ENCODE assay signal across 8 mouse cellular contexts in genomic region chr6:149101943-149102243, GRCm38 (mm10). TPM values are rescaled to one million over a fixed set of nuclear protein-coding genes. Genes with fewer than 3 reads are reported as not detected.
DNase-seq lines count a peak whose midpoint lies in the region; ATAC-seq and TF ChIP-seq lines count a peak whose summit lies in the region.

No protein-coding gene starts in this region.

- H3K27me3 ChIP-seq in thymus, adult 2 months (ENCODE audit: control insufficient read depth, insufficient read depth, low read length) = peaks cover 7% of the 10 kb centered on the region
- H3K27me3 ChIP-seq in limb, embryonic 15.5 days = no peaks in the 10 kb centered on the region
- no peaks in the 10 kb centered on the region for H3K27me3 ChIP-seq in stomach, postnatal 0 days (ENCODE audit: control insufficient read depth, insufficient read depth, low read length)

- intact Hi-C loops in gastrocnemius, adult 2 months (cut with DNase I) = loop anchor here (5.0 kb wide), 1 partner anchor 155 kb away; the partner anchor contains the start of gene Sinhcaf
- intact Hi-C loops in gastrocnemius, postnatal 14 days (cut with DNase I; ENCODE audit: low total_unique reads) = no loop called here

- peak overlapping the region; percentile 92 for H3K27ac ChIP-seq in gastrocnemius, adult 2 months
- H3K27ac ChIP-seq in thymus, adult 2 months (ENCODE audit: control insufficient read depth, insufficient read depth, low read length) = no peak overlapping the region
- peak overlapping the region; percentile 89 for H3K27ac ChIP-seq in limb, embryonic 15.5 days
- peak overlapping the region; percentile 86 for H3K27ac ChIP-seq in stomach, postnatal 0 days (replicated peaks)

- TF ChIP-seq POLR2A in thymus, adult 2 months (IDR thresholded peaks at IDR 0.05; ENCODE audit: control insufficient read depth, extremely low read depth, insufficient read depth, low read length, poor library complexity) = no peak

- peaks cover 11% of the 10 kb centered on the region for H3K4me1 ChIP-seq in thymus, adult 2 months (replicated peaks; ENCODE audit: control insufficient read depth, insufficient read depth, low read length)
- H3K4me1 ChIP-seq in limb, embryonic 15.5 days = 0 out of 2 replicates have a peak, but pooled peaks cover 3% of the 10 kb centered on the region
- H3K4me1 ChIP-seq in stomach, postnatal 0 days (replicated peaks; ENCODE audit: control insufficient read depth, insufficient read depth) = no peaks in the 10 kb centered on the region

- no peak for DNase-seq in gastrocnemius, adult 2 months
- no peak for DNase-seq in gastrocnemius, postnatal 14 days
- DNase-seq in thymus, adult 2 months = no peak
- no peak for DNase-seq in thymus, postnatal 14 days
- no peak for DNase-seq in stomach, postnatal 0 days (ENCODE audit: low spot score)
- DNase-seq in cerebellum, adult 9-10 months = no peak

- no peak for TF ChIP-seq CTCF in gastrocnemius, adult 2 months (IDR thresholded peaks at IDR 0.05)
- TF ChIP-seq CTCF in thymus, adult 2 months (IDR thresholded peaks at IDR 0.05; ENCODE audit: borderline replicate concordance, control insufficient read depth, extremely low read depth, insufficient read depth, low read length, poor library complexity) = no peak
- TF ChIP-seq CTCF in stomach, postnatal 0 days (IDR thresholded peaks at IDR 0.05; ENCODE audit: low read depth) = no peak

- no peak; the same call in 1 of the 2 replicates for ATAC-seq in limb, embryonic 15.5 days (ENCODE audit: insufficient number of reproducible peaks, low FRiP score, low TSS enrichment, low read depth)
- ATAC-seq in stomach, postnatal 0 days (ENCODE audit: low FRiP score, low TSS enrichment) = no peak
- ATAC-seq in megakaryocyte progenitor cell, adult 5-6 weeks (replicated peaks; ENCODE audit: poor library complexity) = no peak

- peak overlapping the region; percentile 84 for H3K4me2 ChIP-seq in limb, embryonic 15.5 days
- H3K4me2 ChIP-seq in stomach, postnatal 0 days (replicated peaks; ENCODE audit: low read depth) = peak overlapping the region; percentile 89

- TF ChIP-seq EP300 in stomach, postnatal 0 days (optimal IDR thresholded peaks at IDR 0.05) = no peak

- 18% methylated on average over 7 of the region's 7 CpGs for WGBS in thymus, adult 2 months
- 13% methylated on average over 7 of the region's 7 CpGs for WGBS in limb, embryonic 15.5 days
- 16% methylated on average over 7 of the region's 7 CpGs for WGBS in stomach, postnatal 0 days

- H3K36me3 ChIP-seq in thymus, adult 2 months (ENCODE audit: control insufficient read depth, insufficient read depth, low read length) = no peaks in the 10 kb centered on the region
- H3K36me3 ChIP-seq in limb, embryonic 15.5 days = no peaks in the 10 kb centered on the region
- H3K36me3 ChIP-seq in stomach, postnatal 0 days (ENCODE audit: control insufficient read depth, insufficient read depth, low read length) = no peaks in the 10 kb centered on the region

- no peaks in the 10 kb centered on the region for H3K9me3 ChIP-seq in limb, embryonic 15.5 days
- no peaks in the 10 kb centered on the region for H3K9me3 ChIP-seq in stomach, postnatal 0 days (ENCODE audit: control insufficient read depth, low read length)

- peak overlapping the region; percentile 66 for H3K9ac ChIP-seq in limb, embryonic 15.5 days
- H3K9ac ChIP-seq in stomach, postnatal 0 days (ENCODE audit: low read length) = peak overlapping the region; percentile 93

- peak overlapping the region; percentile 84 for H3K4me3 ChIP-seq in gastrocnemius, adult 2 months
- H3K4me3 ChIP-seq in thymus, adult 2 months (ENCODE audit: control insufficient read depth, insufficient read depth, low read length) = peak overlapping the region; percentile 35
- peak overlapping the region; percentile 88 for H3K4me3 ChIP-seq in limb, embryonic 15.5 days
- H3K4me3 ChIP-seq in stomach, postnatal 0 days (ENCODE audit: low read depth, low read length) = peak overlapping the region; percentile 77

RNA-seq across cellular contexts. Expression of gene Dennd5b, which starts 0.4 kb away (rescaled TPM):
- 1 to 10 TPM; 4.8 to 9.1 TPM for total RNA-seq in gastrocnemius, adult 2 months (2021)
- 1 to 10 TPM; 6.0 to 7.4 TPM for total RNA-seq in gastrocnemius, postnatal 14 days (2021)
- polyA plus RNA-seq in thymus, adult 2 months (2012; rRNA removed) = 1.6 and 1.7 TPM in 2 replicates
- 3.4 TPM in 2 replicates for polyA plus RNA-seq in limb, embryonic 15.5 days (2015; fragmentation: Nextera tagmentation; extraction: Ambion mirVana)
- polyA plus RNA-seq in stomach, postnatal 0 days (2015; fragmentation: Nextera tagmentation; extraction: Ambion mirVana) = 1.7 and 2.0 TPM in 2 replicates
- 2.6 and 3.1 TPM in 2 replicates for total RNA-seq in megakaryocyte progenitor cell, adult 5-6 weeks (2015)
- 2.3 and 4.3 TPM in 2 replicates for total RNA-seq in megakaryocyte progenitor cell, adult 5-6 weeks (2017)

RNA-seq across cellular contexts. Expression of gene Gm10203, which starts 28.1 kb away (rescaled TPM):
- not detected for total RNA-seq in gastrocnemius, adult 2 months (2021)
- total RNA-seq in gastrocnemius, postnatal 14 days (2021) = not detected
- polyA plus RNA-seq in thymus, adult 2 months (2012; rRNA removed) = not detected in 2 replicates
- not detected in 2 replicates for polyA plus RNA-seq in limb, embryonic 15.5 days (2015; fragmentation: Nextera tagmentation; extraction: Ambion mirVana)
- polyA plus RNA-seq in stomach, postnatal 0 days (2015; fragmentation: Nextera tagmentation; extraction: Ambion mirVana) = not detected in 2 replicates
- total RNA-seq in megakaryocyte progenitor cell, adult 5-6 weeks (2015) = not detected in 2 replicates
- not detected in 2 replicates for total RNA-seq in megakaryocyte progenitor cell, adult 5-6 weeks (2017)

RNA-seq across cellular contexts. Expression of gene Etfbkmt, which starts 37.8 kb away (rescaled TPM):
- total RNA-seq in gastrocnemius, adult 2 months (2021) = 10 to 100 TPM; 13.7 to 14.8 TPM
- 10 to 100 TPM in 1 of 2 experiments, 1 to 10 TPM in 1; 7.6 to 15.0 TPM for total RNA-seq in gastrocnemius, postnatal 14 days (2021)
- polyA plus RNA-seq in thymus, adult 2 months (2012; rRNA removed) = 5.1 and 6.2 TPM in 2 replicates
- polyA plus RNA-seq in limb, embryonic 15.5 days (2015; fragmentation: Nextera tagmentation; extraction: Ambion mirVana) = 12.7 and 14.2 TPM in 2 replicates
- polyA plus RNA-seq in stomach, postnatal 0 days (2015; fragmentation: Nextera tagmentation; extraction: Ambion mirVana) = 12.6 and 12.9 TPM in 2 replicates
- total RNA-seq in megakaryocyte progenitor cell, adult 5-6 weeks (2015) = 8.2 and 21.1 TPM in 2 replicates
- total RNA-seq in megakaryocyte progenitor cell, adult 5-6 weeks (2017) = 6.9 and 10.8 TPM in 2 replicates

Comparison
In these comparisons a context has a peak if more than half of its experiments do, and no peak if none do; other contexts are left out.
1. H3K4me3 ChIP-seq: peak in every context shown above with its lines; median percentile 88 in limb, embryonic 15.5 days; 84 in gastrocnemius, adult 2 months; 77 in stomach, postnatal 0 days; 35 in thymus, adult 2 months.